Mouse (Mus musculus): ENCODE measurements around the gene Tbc1d8.

DNA sequence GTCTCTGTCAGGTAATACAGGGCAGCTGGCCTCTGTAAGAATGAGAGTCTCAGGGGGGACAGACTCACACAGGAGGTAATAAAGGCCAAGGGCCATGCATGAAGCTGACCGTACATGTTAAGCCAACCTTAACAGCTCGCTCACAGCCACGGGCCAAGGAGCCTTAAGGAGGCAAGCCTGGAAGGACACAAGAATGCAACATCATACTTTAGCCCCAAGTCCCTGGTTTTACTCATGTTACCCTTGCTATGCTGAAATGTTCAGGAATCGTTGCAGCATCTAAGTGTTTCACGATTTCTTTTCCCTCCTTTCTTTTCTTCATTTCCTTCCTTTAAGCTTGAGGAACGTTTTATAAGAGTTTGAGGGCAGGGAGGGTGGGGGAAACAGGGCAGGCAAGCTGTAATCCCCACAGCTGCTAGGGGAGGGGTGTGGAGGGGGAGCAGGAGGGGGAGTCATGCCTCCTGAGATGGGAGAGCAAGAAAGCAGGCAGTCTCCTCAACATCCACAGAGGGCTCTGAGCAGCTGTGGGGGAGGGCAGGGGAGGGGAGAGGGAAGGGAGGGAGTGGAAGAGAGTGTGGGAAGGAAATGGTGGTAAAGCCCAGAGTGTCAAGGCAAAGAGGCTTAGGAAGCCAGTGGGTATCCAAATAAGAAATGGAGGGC, 28.4 kb downstream of the Tbc1d8 start:
- TF ChIP-seq CTCF (IDR thresholded peaks at IDR 0.05; ENCODE audit: low read depth): no peak
- TF ChIP-seq EP300 (IDR thresholded peaks at IDR 0.05; ENCODE audit: low read depth): no peak
